Mouse (Mus musculus): ENCODE results near the gene Cdk17.

Cdk17 gene

DNA sequence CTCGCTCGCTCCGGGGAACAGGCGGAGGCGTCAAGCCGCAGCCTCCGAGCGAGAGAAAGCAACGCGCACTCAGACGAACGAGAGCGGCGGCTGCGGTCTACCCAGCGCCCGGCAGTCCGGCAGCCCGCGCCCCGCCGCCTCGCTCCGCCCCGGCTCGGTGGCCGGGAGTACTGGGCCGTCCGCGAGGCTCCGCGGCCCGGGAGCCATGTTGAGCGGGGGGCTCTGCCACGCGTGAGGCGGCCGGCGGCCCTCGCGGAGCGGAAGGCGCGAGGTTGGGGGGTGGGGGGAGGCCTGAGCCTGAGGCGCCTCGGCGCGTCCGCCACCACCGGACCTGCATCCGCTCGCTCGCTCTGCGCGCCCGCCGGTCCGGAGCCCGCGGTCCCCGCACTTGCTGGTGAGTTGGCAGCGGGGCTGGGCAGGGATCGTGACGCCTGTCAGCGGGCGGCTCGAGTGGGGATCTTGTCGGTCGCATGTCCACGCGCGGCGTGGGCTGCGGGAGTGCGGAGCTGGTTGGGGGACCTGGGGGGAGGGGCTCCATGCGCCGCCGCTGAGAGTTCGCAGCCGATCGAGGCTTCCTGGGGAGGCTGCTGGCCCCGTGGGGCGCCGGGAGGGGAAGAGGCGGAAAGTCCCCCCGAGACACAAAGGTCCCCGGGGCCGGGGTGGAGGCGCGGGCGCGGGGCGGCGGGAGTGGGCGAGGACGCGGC is at the start of gene Cdk17:
TSS of gene Cdk17 (plus strand) at position 69 of the 704 bp plus-strand sequence.
- DNase-seq (ENCODE audit: low read depth): no peak

DNA sequence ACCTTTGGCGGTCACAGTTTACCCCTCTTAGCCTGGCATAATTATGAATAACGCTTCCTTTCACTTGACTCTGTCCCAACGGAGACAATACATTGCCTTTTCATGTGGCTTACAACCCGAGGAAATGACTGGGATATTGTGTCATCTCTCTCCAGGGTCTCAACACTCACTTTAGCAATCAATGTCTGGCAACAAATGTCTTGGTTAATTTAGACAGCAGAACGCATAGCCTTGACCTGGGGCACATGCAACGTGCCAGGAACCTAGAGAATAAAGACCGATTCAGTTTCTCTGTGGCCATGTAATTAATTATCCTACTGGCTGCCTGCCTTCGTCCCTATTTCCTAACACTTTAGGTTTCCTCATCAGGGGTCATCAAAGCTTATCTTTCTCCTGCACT is 49.3 kb upstream of the Cdk17 start:
- peak; percentile 90 for DNase-seq (ENCODE audit: low read depth)

DNA sequence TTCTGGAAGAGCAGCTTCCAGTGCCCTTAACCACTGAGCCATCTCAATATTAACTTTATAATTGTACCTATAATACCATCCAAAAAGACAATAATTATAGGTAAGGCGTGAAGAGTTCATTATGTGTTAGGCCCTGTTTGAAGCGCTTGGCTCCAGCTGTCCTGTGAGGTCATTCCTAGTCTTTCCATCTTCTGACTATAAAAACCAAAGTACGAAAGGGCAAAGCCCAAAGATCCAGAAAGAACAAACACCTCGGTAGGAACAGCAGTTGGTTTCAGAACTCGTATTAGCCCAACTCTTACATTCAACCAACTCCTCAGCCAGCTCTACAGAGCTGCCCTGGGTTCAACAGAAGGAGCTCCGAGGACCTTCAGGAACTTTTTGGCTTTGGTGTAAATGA is 48.7 kb upstream of the Cdk17 start:
- no peak for DNase-seq (ENCODE audit: low read depth)

DNA sequence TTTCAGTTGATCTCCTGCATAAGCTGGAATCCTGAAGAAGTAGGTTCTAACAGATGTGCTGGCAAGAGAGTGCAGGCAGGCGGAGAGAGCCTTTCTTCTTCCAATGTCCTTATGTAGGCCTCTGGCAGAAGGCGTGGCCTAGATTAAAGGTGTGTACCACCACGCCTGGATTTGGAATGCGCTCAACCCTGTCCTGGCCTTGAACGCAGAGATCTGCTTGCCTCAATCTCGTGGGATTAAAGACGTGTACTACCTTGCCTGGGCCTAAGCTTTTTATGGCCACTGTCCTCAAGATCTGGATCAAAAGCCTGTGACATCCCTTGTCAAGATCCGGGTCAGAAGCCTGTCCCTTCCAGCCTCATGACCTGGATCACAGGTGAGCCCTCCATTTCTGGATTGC is 46.7 kb upstream of the Cdk17 start:
- no peak for DNase-seq (ENCODE audit: low read depth)

DNA sequence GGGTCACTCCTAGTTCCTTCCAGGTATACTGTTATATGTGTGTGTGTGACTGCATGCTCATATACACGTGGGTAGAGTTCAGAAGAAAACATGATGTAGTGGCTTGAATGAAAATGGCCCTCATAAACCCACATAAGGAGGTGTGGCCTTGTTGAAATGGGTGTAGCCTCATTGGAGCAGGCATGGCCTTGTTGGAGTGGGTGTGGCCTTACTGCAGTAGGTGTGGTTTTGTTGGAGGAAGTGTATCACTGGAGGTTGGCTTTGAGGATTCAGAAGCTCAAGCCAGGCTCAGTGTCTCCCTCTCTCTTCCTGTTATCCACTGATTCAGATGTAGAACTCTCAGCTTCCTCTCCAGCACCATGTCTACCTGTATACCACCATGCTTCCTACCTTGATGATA is 45.9 kb upstream of the Cdk17 start:
- DNase-seq (ENCODE audit: low read depth): peak; percentile 68

DNA sequence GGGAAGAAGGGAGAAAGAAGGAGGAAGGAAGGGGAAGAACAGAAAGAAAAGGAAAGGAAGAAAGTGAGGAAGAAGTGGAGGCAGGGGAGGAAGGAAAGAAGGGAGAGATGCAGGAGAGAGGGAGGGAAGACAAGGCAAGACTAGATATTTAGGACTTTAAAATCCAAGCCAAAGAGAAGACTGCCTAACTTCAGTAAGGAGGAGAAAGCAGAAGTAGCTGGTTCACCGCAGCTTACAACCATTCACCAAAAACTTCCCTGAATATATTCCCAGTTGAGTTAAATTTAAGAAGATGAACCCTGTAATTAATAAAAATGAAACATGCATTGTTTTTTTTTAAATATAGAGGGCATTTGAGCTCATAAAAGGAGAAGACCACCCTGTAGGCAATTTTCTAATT is 44.9 kb upstream of the Cdk17 start:
- DNase-seq (ENCODE audit: low read depth): no peak

DNA sequence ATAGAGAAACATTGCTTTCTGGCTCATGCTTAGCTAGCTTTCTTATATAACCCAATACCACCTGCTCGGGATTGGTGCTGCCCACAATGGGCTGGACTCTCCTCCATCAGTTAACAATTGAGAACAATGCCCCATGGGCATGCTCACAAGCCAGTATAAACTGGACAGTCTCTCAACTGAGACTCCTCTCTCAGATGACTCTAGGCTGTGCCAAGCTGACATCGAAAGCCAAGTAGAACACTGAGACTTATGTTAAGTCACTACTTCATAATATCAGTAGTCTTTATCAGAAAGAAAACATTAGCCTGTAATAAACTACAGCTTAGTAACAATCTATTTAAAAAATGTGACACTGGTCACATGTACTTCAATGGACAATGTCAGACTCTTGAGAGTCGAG is 44.0 kb upstream of the Cdk17 start:
- DNase-seq (ENCODE audit: low read depth): no peak

DNA sequence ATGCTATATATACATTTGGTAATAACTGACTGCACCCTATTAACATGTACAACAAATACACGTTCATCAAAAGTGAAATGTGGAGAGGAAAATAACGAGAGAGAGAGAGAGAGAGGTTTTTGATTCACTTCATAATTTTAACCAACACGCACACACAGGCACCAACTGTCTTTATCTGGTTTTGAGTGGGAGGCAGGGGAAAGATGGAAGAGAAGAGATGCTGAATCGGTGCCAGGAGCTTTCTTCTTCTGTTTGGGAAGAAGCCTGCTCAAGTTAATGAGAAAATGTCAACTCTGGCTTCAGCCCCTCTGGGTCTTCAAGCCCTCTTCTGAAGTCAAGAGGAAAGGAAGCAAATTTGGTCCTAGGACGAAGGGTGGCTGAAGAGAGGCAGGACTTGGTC is 40.9 kb upstream of the Cdk17 start:
- no peak for DNase-seq (ENCODE audit: low read depth)

DNA sequence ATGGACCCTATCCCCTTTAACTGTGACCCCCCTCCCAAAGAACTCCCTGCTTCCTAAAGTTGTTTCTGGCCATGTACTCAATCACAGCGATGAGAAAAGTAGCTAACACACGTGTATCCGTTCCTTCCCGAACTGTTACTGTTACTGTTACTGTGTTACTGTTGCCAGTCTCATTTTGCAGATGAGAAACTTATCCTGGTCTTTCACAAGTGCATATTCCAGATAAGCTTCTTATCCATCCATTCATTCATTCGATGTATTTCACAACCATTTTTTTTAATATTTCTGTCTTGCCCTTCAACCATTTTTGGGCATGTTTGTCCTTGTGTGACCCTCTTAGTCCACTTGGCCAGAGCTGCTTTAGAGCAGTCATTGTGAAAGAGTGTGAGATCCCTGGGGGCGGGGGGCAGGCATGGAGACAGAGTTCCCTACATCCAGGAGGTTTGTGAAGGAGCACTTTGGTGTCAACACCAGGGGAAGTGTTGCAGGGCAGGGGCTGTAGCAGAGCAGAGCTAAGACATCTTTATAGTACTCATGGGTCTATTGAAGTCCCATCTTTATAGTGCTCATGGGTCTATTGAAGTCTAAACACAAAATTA is 39.3 kb upstream of the Cdk17 start:
- no peak for DNase-seq (ENCODE audit: low read depth)

DNA sequence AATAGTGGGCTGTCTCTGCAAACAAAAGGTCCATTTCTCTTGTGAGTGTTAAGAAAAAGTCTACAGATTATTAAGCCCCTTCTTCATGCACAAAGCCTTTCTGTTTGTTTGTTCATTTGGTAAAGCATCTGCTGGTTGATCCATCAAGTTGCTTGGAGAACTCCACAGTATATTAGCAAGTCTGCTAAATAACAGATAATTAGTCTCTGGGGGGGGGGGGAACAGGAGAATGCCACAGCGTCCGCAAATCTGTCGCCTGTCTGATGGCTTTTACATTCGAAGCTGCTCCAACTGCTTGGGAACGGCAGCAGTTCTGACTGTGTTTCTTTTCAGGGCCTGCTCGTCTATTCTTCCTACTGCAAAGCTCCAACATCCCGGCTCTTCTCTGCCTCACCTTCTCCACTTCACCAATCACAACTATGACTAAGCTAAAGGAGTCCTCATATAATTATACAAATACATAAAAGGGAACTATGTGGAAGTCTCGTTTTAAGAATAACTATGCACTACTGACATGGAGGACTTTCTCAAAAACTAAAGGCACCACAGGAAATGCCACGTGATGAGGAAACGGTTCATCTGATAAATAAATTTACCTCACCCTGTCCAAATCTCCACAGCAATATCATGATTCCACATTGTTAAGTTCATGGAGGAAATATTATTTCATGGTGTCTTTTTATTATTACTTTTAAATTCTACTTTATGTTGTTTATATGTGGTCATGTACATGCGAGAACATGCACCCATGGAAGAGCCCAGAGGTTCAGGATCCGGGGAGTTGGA is 38.1 kb upstream of the Cdk17 start:
- peak; percentile 63 for DNase-seq (ENCODE audit: low read depth)

DNA sequence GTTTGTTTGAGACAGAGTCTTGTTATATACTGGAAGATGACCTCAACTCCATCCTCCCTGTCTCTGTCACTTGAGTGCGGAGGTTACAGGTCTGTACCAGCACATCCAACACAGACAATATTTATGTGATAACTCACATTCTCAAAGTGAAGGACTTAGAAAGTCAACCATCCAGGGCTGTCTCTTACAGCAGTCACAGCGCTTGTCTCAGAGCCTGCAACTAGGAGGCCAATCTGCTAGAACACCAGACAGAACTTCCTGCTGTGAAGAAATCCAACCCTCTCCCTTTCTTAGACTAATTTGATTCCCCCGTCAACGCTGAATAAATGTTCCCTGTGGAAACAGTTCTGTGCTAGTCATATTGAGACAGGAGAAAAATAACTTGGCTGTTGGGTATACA is 37.4 kb upstream of the Cdk17 start:
- DNase-seq (ENCODE audit: low read depth): peak; percentile 61

DNA sequence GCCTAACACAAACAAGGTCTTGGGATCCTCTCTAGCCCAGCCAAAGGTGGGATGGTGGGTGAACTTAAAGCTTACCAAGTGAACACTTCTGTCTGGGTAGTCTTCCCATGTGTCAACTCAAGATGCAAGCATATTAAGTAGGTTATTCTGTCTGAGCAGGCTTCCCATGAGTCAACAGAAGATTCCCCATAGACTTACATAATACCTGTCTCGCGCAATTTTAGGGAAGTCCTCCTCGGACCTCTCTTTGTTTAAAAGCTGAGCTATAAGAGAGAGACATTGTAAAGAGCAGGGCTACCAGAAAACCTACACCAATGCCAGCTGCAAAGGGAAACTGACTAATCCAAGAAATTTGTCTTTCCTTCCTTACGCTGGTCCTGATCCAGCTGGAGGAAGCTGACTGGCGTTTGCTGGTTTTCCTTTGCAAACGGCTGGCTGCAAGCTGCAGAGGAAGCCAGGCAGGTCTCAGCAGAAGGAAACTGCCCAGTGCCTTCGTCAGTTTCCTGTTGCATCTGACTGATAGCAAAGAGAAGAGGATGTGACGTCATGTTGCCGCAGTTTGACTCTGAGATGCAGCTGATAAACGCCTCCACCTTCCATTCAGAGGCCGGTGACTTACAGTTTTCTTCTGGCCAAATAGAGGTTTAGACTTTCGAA is 36.6 kb upstream of the Cdk17 start:
- DNase-seq (ENCODE audit: low read depth): peak; percentile 100

DNA sequence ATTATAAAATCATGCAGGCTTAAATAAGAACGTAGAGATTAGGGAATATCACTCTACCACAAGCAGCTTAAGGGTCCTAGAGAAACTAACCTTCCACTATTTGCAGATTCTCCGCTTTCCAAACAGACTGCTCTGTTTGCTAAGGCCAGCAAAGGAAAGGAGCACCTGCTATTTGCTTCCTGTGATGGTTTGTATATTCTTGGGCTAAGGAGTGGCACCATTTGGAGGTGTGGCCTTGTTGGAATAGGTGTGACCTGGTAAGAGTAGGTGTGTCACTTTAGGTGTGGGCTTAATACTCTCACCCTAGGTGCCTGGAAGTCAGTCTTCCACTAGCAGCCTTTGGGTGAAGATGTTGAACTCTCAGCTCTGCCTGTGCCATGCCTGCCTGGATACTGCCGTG is 34.6 kb upstream of the Cdk17 start:
- DNase-seq (ENCODE audit: low read depth): peak; percentile 50

DNA sequence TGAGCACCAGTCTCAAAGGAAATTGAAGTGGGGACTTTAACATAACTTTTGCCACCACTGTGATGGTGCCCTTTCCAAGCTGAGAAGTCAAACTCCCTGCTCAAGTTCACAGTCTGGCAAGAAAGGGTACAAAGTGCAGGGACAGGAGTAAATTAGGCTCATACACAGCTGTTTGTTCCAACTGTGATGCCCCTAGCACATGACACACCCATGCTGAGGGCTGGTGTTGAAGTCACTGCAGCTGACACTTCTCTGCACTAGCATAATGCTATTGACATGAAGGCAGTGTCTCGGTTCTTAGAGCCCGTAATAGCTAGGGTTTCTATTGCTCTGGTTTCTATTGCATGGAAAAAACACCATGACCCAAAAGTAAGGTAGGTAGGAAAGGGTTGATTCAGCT is 32.1 kb upstream of the Cdk17 start:
- no peak for DNase-seq (ENCODE audit: low read depth)

DNA sequence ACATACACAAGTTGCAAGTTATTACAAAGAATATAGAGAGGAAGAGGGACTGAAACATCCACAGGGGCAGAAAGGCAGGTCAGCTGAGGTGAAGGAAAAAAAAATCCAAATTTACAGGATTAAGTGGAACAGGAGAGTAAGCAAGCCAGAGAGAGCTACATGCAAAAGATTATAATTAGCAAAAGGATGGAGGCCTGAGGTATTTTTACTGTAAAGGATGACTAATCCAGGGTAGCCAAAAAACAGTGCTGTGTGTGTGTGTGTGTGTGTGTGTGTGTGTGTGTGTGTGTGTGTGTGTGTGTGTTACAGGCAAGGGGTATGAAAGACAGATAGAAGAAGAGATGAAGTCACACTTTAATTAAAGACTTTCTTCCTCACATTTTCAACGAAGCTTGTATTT is 31.3 kb upstream of the Cdk17 start:
- peak; percentile 64 for DNase-seq (ENCODE audit: low read depth)

DNA sequence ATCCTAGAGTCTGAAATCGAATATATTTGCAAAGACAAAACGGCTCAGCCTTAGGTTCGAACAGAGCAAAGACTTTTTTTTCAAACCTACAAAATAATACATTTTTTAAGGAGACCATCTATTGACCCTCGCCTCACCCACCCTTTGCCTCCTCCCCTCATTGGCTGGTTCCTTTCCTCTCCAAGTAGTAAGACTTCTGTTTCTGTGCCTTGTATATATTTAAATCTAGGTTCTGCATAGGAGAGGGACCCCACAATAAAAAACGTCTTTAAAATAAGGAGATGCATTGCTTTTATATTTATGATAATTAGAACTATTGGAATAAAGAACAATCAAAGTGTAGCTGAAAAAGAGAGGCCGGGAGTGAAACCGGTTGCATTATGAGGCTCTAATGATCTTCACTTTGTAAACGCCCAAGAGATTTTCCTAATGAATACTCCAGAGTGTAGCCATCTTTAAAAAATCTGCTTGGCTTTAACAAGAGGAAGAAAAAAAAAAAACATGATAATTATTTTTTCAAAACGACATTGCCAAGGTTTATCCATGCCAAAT is 30.7 kb upstream of the Cdk17 start:
- no peak for DNase-seq (ENCODE audit: low read depth)

DNA sequence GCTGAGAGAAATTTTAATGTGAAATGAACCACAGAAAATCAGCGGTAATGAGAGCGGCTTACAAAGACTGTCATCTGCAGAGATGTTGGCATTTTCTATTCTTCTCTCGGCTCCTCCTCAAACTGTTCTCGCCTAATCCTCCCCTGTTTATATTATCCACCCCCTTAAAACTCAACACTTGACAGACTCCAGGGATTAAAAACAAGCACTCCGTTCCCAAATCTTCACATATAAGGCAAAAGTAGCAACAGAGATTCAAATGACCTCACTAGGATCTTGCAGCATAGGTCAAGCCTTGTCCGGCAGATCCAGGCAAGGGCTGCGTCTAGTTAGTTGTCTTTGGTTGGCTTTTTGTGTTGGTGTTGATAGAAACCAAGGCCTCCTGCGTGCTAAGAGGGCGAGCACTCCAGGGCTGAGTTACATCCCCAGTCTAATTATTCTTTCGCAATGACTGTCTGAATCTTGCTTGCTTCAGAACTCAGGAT is 30.2 kb upstream of the Cdk17 start:
- DNase-seq (ENCODE audit: low read depth): no peak

DNA sequence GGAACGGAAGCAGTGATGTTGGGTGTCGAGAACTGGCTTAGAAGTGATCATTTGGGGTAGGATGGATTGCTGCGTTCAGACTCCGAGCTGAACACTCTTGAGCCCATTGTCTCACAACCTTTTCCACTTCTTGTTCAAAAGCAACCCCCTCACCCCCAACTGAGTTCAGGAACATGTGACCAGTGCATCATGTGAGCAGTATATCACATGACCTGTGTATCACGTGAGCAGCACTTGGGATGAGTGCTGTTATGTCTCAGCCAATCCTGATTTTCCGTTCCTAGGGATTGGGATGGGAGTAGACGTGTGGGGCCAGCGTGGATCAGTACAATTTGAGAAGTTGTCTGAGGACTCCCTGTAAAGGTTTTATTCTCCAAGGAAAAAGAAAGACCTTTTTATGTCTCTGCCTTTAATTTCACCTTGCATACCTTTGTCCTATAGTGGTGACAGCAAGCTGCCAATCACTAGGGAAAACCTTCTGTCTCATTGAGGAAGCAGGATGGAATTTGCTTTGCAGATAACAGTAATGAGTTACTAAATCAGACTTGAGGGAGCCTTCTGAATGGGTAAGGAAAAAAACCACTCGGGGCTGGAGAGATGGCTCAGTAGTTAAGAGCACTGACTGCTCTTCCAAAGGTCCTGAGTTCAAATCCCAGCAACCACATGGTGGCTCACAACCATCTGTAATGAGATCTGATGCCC is 28.7 kb upstream of the Cdk17 start:
- DNase-seq (ENCODE audit: low read depth): no peak

DNA sequence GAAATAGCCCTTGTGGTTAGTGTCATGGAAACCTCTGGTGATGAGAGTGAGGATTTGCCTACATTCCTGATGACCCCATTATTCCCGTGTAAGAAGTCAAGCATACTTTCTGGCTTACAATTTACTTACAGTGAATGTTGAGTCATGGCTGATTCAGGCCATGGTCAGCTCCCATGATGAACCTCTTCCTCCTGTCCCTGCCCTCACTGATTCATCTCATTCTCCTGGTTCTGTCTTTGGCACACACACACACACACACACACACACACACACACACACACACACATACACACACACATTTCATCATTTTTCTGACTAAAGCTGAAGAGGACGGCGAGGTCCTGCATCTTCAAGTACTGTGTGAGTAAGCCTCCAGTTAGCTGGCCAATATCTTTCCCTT is 21.9 kb upstream of the Cdk17 start:
- peak; percentile 91 for DNase-seq (ENCODE audit: low read depth)

DNA sequence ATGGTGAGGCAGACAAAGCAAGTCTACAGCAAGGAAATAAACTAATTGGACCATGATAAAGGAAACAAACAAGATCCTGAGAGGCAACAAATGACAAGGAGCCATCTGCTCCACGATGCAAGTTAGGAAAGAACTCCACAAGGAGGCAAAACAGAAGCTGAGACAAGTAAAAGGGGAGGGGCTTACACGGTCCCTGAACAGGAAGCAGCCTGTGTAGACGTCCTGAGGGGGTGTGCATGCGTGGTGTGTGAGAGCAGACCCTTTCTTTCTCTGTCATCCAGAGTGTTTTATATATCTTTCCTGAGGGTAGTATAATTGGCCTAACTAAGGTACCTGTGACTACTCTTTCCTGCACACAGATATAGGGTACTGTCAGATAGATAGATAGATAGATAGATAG is 19.9 kb upstream of the Cdk17 start:
- peak; percentile 56 for DNase-seq (ENCODE audit: low read depth)

DNA sequence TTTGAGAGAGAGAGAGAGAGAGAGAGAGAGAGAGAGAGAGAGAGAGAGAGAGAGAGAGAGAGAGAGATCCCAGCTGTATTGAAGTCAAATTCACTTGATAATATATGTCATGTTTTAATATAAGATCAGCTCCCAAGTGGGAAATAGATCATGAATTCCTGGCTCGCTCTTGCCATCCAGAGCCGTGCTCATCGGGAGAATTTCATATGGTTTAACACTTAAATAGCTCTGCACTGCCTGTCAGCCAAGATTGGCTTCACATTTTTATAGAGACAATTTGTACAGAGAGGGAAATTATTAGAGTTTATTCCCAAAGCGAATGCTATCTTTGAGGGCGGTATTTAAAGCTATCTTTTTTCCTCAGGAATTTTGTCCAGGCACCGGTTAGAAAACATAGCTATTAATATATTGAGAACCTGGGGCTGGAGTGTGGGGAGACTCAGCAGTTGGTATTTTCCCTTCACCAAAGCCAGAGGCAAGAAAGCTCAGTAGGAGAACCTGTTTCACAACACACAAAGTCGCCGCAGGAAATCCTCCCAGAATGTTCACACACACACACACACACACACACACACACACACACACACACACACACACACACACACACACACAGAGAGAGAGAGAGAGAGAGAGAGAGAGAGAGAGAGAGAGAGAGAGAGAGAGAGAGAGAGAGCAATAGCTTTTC is 17.9 kb upstream of the Cdk17 start:
- peak; percentile 92 for DNase-seq (ENCODE audit: low read depth)

Data from 416B (cell line).